Mouse (Mus musculus): ENCODE results near the gene Ankfy1. TPM values are rescaled to one million over a fixed set of nuclear protein-coding genes. Genes with fewer than 3 reads are reported as not detected.
"Not testable (repeated sequence)": the region's sequence is repeated elsewhere in the genome, so short reads cannot be mapped to it uniquely, and the experiment has no call there.

The Ankfy1 gene
- polyA plus RNA-seq, 1 experiment from 2014 or later = 13.9 TPM

- Histone ChIP-seq H3K27me3 (no peaks in the 10 kb centered on the region), H3K4me2 (no peak overlapping the region), H3K27ac (no peak overlapping the region), H3K36me3 (peaks cover 82% of the 10 kb centered on the region), H3K4me3 (no peak overlapping the region), H3K9ac (no peak overlapping the region), H3K4me1 (replicated peaks) (no peaks in the 10 kb centered on the region), H3K9me3 (replicated peaks) (no peaks in the 10 kb centered on the region)
- 76% methylated on average over 1 of the region's 1 CpGs for WGBS
- no peak for ATAC-seq (replicated peaks; ENCODE audit: insufficient number of reproducible peaks, insufficient read depth, low FRiP score, low read depth)
These were observed 71.0 kb downstream of the Ankfy1 start for GRCm38 (mm10) chr11:72760781-72761180.

DNA sequence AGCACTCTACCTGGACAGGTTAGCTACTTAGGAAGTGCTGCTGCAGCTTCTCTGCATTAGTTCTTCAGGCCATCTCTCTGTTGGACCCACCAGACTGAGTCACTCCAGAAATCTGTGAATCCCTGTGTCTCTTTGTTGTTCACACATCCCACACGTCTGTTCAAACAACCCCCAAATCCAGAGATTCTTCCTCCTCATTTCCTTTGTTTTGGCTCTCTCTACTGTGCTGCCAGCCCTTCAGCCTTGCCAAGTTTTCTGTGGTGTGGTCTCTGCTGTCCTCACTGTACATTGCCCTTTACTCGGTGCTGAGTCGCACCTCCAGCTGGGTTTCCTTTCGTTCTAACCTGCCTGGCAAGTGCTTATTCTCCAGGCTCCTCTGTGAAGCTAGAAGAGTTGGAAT, 74.5 kb downstream of the Ankfy1 start:
- Histone ChIP-seq H3K9ac (no peak overlapping the region), H3K27me3 (no peaks in the 10 kb centered on the region), H3K36me3 (peaks cover 69% of the 10 kb centered on the region), H3K4me1 (replicated peaks) (no peaks in the 10 kb centered on the region), H3K27ac (no peak overlapping the region), H3K4me2 (no peak overlapping the region), H3K4me3 (no peak overlapping the region), H3K9me3 (replicated peaks) (no peaks in the 10 kb centered on the region)
- ATAC-seq (replicated peaks; ENCODE audit: insufficient number of reproducible peaks, insufficient read depth, low FRiP score, low read depth) = no peak
- WGBS = 81% methylated on average over 4 of the region's 4 CpGs

DNA sequence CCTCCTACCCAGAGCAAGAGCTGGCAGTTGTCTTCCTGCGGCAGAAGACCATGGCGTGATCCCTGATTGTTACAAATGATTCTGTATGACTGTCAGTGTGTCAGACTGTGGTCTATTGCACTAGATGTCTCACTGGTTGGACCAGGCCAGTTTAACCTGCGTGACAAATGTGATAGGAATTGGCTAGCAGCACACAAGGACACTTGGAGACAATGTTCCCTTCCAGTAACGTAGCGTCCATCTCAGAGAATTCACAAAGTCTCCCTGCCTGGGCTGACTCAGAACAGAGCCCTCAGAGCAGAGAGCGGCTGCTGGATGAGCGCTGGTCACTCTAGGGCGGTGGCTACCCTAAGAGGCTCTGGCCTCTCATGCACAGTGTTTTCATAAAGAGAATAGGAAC, 77.9 kb downstream of the Ankfy1 start:
- peaks cover 37% of the 10 kb centered on the region for H3K36me3 ChIP-seq
- no peak for ATAC-seq (replicated peaks; ENCODE audit: insufficient number of reproducible peaks, insufficient read depth, low FRiP score, low read depth)
- H3K27me3 ChIP-seq = no peaks in the 10 kb centered on the region
- H3K4me1 ChIP-seq (replicated peaks) = no peaks in the 10 kb centered on the region
- no peak overlapping the region for H3K9ac ChIP-seq
- no peak overlapping the region for H3K27ac ChIP-seq
- 83% methylated on average over 8 of the region's 8 CpGs for WGBS
- no peak overlapping the region for H3K4me2 ChIP-seq
- H3K9me3 ChIP-seq (replicated peaks) = no peaks in the 10 kb centered on the region
- H3K4me3 ChIP-seq = no peak overlapping the region

DNA sequence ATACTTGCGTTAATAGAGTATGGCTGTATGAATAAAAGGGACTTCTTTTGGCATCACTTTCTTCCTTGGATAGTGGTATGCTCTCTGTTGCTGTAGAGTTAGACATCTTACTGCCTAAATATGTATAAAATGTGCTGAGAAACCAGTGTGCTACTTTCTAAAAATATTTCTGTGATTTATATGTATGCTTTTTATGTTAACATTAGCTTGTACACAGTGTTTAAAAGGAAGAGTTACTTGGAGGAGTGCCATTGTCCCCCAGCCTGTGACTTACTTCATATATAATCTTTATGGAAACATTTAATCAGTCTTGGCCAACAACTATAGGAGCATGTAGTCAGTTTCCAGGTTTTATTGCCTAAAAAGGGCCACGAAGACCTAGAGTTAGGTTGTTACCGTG, 79.3 kb downstream of the Ankfy1 start:
- no peaks in the 10 kb centered on the region for H3K27me3 ChIP-seq
- H3K36me3 ChIP-seq = peaks cover 26% of the 10 kb centered on the region
- ATAC-seq (replicated peaks; ENCODE audit: insufficient number of reproducible peaks, insufficient read depth, low FRiP score, low read depth) = no peak
- no peak overlapping the region for H3K4me2 ChIP-seq
- H3K27ac ChIP-seq = no peak overlapping the region
- no peak overlapping the region for H3K4me3 ChIP-seq
- H3K9ac ChIP-seq = no peak overlapping the region
- H3K9me3 ChIP-seq (replicated peaks) = no peaks in the 10 kb centered on the region
- H3K4me1 ChIP-seq (replicated peaks) = no peaks in the 10 kb centered on the region
- 82% methylated on average over 3 of the region's 3 CpGs for WGBS

- ATAC-seq (replicated peaks; ENCODE audit: insufficient number of reproducible peaks, insufficient read depth, low FRiP score, low read depth) = no peak
- H3K9ac ChIP-seq = no peak overlapping the region
- no peaks in the 10 kb centered on the region for H3K9me3 ChIP-seq (replicated peaks)
- H3K4me3 ChIP-seq = no peak overlapping the region
- H3K4me2 ChIP-seq = no peak overlapping the region
- no peaks in the 10 kb centered on the region for H3K27me3 ChIP-seq
- no peak overlapping the region for H3K27ac ChIP-seq
- H3K36me3 ChIP-seq = peaks cover 18% of the 10 kb centered on the region
- no peaks in the 10 kb centered on the region for H3K4me1 ChIP-seq (replicated peaks)
- 91% methylated on average over 3 of the region's 3 CpGs for WGBS
These were observed 80.5 kb downstream of the Ankfy1 start for GRCm38 (mm10) chr11:72770324-72770723.

- Histone ChIP-seq H3K27ac (no peak overlapping the region), H3K4me3 (no peak overlapping the region), H3K9ac (no peak overlapping the region), H3K4me2 (no peak overlapping the region), H3K27me3 (no peaks in the 10 kb centered on the region), H3K9me3 (replicated peaks) (no peaks in the 10 kb centered on the region), H3K36me3 (peaks cover 18% of the 10 kb centered on the region), H3K4me1 (replicated peaks) (no peaks in the 10 kb centered on the region)
- no peak for ATAC-seq (replicated peaks; ENCODE audit: insufficient number of reproducible peaks, insufficient read depth, low FRiP score, low read depth)
- 84% methylated on average over 5 of the region's 5 CpGs for WGBS
These were observed 81.0 kb downstream of the Ankfy1 start for GRCm38 (mm10) chr11:72770816-72771215.

GRCm38 (mm10) chr11:72771461-72771860, 81.7 kb downstream of the Ankfy1 start:
- Histone ChIP-seq H3K27me3 (no peaks in the 10 kb centered on the region), H3K9ac (no peak overlapping the region), H3K9me3 (replicated peaks) (no peaks in the 10 kb centered on the region), H3K27ac (no peak overlapping the region), H3K4me1 (replicated peaks) (no peaks in the 10 kb centered on the region), H3K4me2 (no peak overlapping the region), H3K4me3 (no peak overlapping the region), H3K36me3 (peaks cover 18% of the 10 kb centered on the region)
- WGBS = 57% methylated on average over 4 of the region's 4 CpGs
- no peak for ATAC-seq (replicated peaks; ENCODE audit: insufficient number of reproducible peaks, insufficient read depth, low FRiP score, low read depth)

GRCm38 (mm10) chr11:72772611-72773010, 82.8 kb downstream of the Ankfy1 start:
- H3K4me3 ChIP-seq; H3K4me1 ChIP-seq (replicated peaks); H3K4me2 ChIP-seq; H3K27ac ChIP-seq; H3K9me3 ChIP-seq (replicated peaks); H3K27me3 ChIP-seq; H3K9ac ChIP-seq; ATAC-seq (replicated peaks; ENCODE audit: insufficient number of reproducible peaks, insufficient read depth, low FRiP score, low read depth): not testable (repeated sequence)
- H3K36me3 ChIP-seq = peaks cover 12% of the 10 kb centered on the region
- WGBS = 19% methylated on average over 1 of the region's 1 CpGs

- ATAC-seq (replicated peaks; ENCODE audit: insufficient number of reproducible peaks, insufficient read depth, low FRiP score, low read depth) = no peak
- H3K9ac ChIP-seq = no peak overlapping the region
- H3K36me3 ChIP-seq = no peaks in the 10 kb centered on the region
- no peak overlapping the region for H3K27ac ChIP-seq
- H3K4me2 ChIP-seq = no peak overlapping the region
- H3K4me1 ChIP-seq (replicated peaks) = no peaks in the 10 kb centered on the region
- no peaks in the 10 kb centered on the region for H3K9me3 ChIP-seq (replicated peaks)
- H3K27me3 ChIP-seq = no peaks in the 10 kb centered on the region
- no peak overlapping the region for H3K4me3 ChIP-seq
These were observed 89.2 kb downstream of the Ankfy1 start for GRCm38 (mm10) chr11:72778957-72779356.

GRCm38 (mm10) chr11:72782103-72782502, 92.3 kb downstream of the Ankfy1 start:
- ATAC-seq (replicated peaks; ENCODE audit: insufficient number of reproducible peaks, insufficient read depth, low FRiP score, low read depth) = no peak
- 49% methylated on average over 2 of the region's 2 CpGs for WGBS
- Histone ChIP-seq H3K4me3 (no peak overlapping the region), H3K27ac (no peak overlapping the region), H3K9me3 (replicated peaks) (no peaks in the 10 kb centered on the region), H3K27me3 (no peaks in the 10 kb centered on the region), H3K4me2 (no peak overlapping the region), H3K36me3 (no peaks in the 10 kb centered on the region), H3K4me1 (replicated peaks) (no peaks in the 10 kb centered on the region), H3K9ac (no peak overlapping the region)

DNA sequence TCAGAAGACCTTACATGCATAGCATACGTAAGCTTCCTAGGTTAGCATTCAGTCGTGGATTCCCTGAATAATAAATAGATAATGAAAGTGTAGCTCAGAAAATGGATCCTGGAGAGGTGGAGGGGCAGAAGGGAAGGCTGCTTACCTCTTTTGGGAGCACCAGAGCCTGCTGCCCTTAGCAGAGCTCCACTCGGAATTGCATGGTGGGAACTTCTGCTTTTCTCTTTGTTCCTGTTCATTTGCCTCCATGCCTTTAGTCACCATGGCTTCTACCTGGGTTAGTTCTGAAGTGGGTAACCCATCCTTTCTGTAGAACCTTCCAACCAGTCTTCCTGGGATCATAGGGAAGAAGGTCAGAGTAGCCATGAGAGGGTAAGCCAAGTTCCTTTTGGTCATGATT, 92.7 kb downstream of the Ankfy1 start:
- Histone ChIP-seq H3K9me3 (replicated peaks) (no peaks in the 10 kb centered on the region), H3K9ac (no peak overlapping the region), H3K36me3 (no peaks in the 10 kb centered on the region), H3K4me1 (replicated peaks) (no peaks in the 10 kb centered on the region), H3K27ac (no peak overlapping the region), H3K4me2 (no peak overlapping the region), H3K4me3 (no peak overlapping the region), H3K27me3 (no peaks in the 10 kb centered on the region)
- no peak for ATAC-seq (replicated peaks; ENCODE audit: insufficient number of reproducible peaks, insufficient read depth, low FRiP score, low read depth)
- 82% methylated on average over 3 of the region's 3 CpGs for WGBS

DNA sequence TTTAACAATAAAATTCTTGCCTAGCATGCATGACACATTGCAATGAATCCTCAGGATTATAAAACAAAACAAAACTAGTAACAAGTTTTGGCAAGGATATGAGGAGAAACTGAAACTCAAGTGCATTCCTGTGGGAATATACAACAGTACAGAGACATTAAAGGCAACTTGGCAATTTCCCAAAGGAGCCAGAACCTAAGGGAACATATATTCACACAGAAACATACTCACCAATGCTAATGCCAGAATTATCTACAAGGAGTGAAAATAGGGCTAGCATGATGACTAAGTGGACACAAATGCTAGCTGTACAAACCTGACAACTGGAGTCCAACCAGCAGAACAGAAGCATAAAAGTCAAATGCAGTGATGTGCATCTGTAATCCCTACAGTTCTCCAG, 102.2 kb downstream of the Ankfy1 start:
- Histone ChIP-seq H3K36me3 (no peaks in the 10 kb centered on the region), H3K4me2 (no peak overlapping the region), H3K9ac (no peak overlapping the region), H3K27ac (no peak overlapping the region), H3K4me1 (replicated peaks) (peaks cover 5% of the 10 kb centered on the region), H3K9me3 (replicated peaks) (no peaks in the 10 kb centered on the region), H3K27me3 (no peaks in the 10 kb centered on the region), H3K4me3 (no peak overlapping the region)
- no peak for ATAC-seq (replicated peaks; ENCODE audit: insufficient number of reproducible peaks, insufficient read depth, low FRiP score, low read depth)

GRCm38 (mm10) chr11:72795149-72795454, 105.3 kb downstream of the Ankfy1 start:
- Histone ChIP-seq H3K27ac (peak overlapping the region; percentile 85), H3K4me3 (peak overlapping the region; percentile 96), H3K27me3 (no peaks in the 10 kb centered on the region), H3K9me3 (replicated peaks) (no peaks in the 10 kb centered on the region), H3K4me1 (replicated peaks) (peaks cover 11% of the 10 kb centered on the region), H3K4me2 (peak overlapping the region; percentile 87), H3K36me3 (no peaks in the 10 kb centered on the region), H3K9ac (peak overlapping the region; percentile 80)
- 15% methylated on average over 14 of the region's 14 CpGs for WGBS
- ATAC-seq (replicated peaks; ENCODE audit: insufficient number of reproducible peaks, insufficient read depth, low FRiP score, low read depth) = peak; percentile 18; the same call in 1 of the 2 replicates
